Mouse (Mus musculus) retina, postnatal 7 days (tissue): ENCODE measurements at regions not wholly inside any gene's neighbourhood (a gene's known extent, or its start where the extent isn't known, plus 50 kb on each side); places are given as distances from the start of the nearest gene placed in this dataset.
"Not testable (repeated sequence)": the region's sequence is repeated elsewhere in the genome, so short reads cannot be mapped to it uniquely, and the experiment has no call there.

ENCODE experiments used
- DNase-seq: peaks from one replicate; pipeline ENCODE4 v3.0.0-alpha.2; 2012; ENCODE audit warnings: low read depth, low spot score

GRCm38 (mm10) chr10:111592416-111593149 is 86.5 kb downstream of the Phlda1 start:
- DNase-seq = no peak

- no peak for DNase-seq
Measured at GRCm38 (mm10) chr10:111593280-111593679, 87.2 kb downstream of the Phlda1 start.

GRCm38 (mm10) chr10:111594171-111594570 is 88.1 kb downstream of the Phlda1 start:
- DNase-seq = no peak

GRCm38 (mm10) chr10:111594651-111595050 is 88.6 kb downstream of the Phlda1 start:
- no peak for DNase-seq

- DNase-seq = no peak
Measured at GRCm38 (mm10) chr10:111595513-111595995, 89.5 kb downstream of the Phlda1 start.

GRCm38 (mm10) chr10:111598650-111599049 is 92.6 kb downstream of the Phlda1 start:
- no peak for DNase-seq

GRCm38 (mm10) chr10:111599297-111600250 is 93.5 kb downstream of the Phlda1 start:
- DNase-seq = no peak

- no peak for DNase-seq
Measured at GRCm38 (mm10) chr10:111600251-111600620, 94.2 kb downstream of the Phlda1 start.

- peak; percentile 29 for DNase-seq
Measured at GRCm38 (mm10) chr10:111600677-111601099, 94.6 kb downstream of the Phlda1 start.

- DNase-seq = no peak
Measured at GRCm38 (mm10) chr10:111603166-111603565, 97.1 kb downstream of the Phlda1 start.

GRCm38 (mm10) chr10:111607381-111607780 is 101.3 kb downstream of the Phlda1 start:
- DNase-seq = not testable (repeated sequence)

GRCm38 (mm10) chr10:111608385-111609093 is 102.5 kb downstream of the Phlda1 start:
- DNase-seq = no peak

- DNase-seq = no peak
Measured at GRCm38 (mm10) chr10:111609889-111610288, 103.8 kb downstream of the Phlda1 start.

- no peak for DNase-seq
Measured at GRCm38 (mm10) chr10:111619627-111620270, 113.7 kb downstream of the Phlda1 start.

- no peak for DNase-seq
Measured at GRCm38 (mm10) chr10:111620927-111621676, 115.0 kb downstream of the Phlda1 start.

GRCm38 (mm10) chr10:111622789-111623188 is 116.7 kb downstream of the Phlda1 start:
- DNase-seq = no peak

- DNase-seq = no peak
Measured at GRCm38 (mm10) chr10:111624021-111624420, 117.9 kb downstream of the Phlda1 start.

GRCm38 (mm10) chr10:111624624-111625023 is 118.5 kb downstream of the Phlda1 start:
- no peak for DNase-seq

- DNase-seq = no peak
Measured at GRCm38 (mm10) chr10:111625573-111625972, 119.5 kb downstream of the Phlda1 start.

GRCm38 (mm10) chr10:111626009-111626408 is 119.9 kb downstream of the Phlda1 start:
- DNase-seq = no peak
